Mouse (Mus musculus) heart, adult 18-20 months (tissue): ENCODE results near the gene Tmem101. TPM values are rescaled to one million over a fixed set of nuclear protein-coding genes. Genes with fewer than 3 reads are reported as not detected.
"Not testable (repeated sequence)": the region's sequence is repeated elsewhere in the genome, so short reads cannot be mapped to it uniquely, and the experiment has no call there.

Source experiments
- DNase-seq, 2 experiments: peaks; one replicate each; pipeline ENCODE4 v3.0.0; 2021 to 2022; ENCODE audit warnings: mixed read lengths in 1 of 2
- long read RNA-seq, 2 experiments: library from polyadenylated mRNA; stranded (forward); transcript quantifications; one replicate each; pipeline ENCODE4 v2.0.0; 2021
- total RNA-seq, 2 experiments: library from RNA; stranded (reverse); gene quantifications; 2 replicates each; pipeline ENCODE4 v1.2.3; 2021

Tmem101 gene
- 10 to 100 TPM; 14.1 to 14.9 TPM for total RNA-seq
- long read RNA-seq, experiment 1, transcript Tmem101-201 (4 exons, 1,574 nt), result major isoform, 11 of 20 reads
- long read RNA-seq, experiment 1, partial matches to known transcripts, result 1 of 20 reads
- long read RNA-seq, experiment 1, other reads (novel, unspliced or antisense), result 8 of 20 reads
- long read RNA-seq, experiment 2, partial matches to known transcripts, result 1 of 8 reads
- long read RNA-seq, experiment 2, other reads (novel, unspliced or antisense), result 4 of 8 reads

DNA sequence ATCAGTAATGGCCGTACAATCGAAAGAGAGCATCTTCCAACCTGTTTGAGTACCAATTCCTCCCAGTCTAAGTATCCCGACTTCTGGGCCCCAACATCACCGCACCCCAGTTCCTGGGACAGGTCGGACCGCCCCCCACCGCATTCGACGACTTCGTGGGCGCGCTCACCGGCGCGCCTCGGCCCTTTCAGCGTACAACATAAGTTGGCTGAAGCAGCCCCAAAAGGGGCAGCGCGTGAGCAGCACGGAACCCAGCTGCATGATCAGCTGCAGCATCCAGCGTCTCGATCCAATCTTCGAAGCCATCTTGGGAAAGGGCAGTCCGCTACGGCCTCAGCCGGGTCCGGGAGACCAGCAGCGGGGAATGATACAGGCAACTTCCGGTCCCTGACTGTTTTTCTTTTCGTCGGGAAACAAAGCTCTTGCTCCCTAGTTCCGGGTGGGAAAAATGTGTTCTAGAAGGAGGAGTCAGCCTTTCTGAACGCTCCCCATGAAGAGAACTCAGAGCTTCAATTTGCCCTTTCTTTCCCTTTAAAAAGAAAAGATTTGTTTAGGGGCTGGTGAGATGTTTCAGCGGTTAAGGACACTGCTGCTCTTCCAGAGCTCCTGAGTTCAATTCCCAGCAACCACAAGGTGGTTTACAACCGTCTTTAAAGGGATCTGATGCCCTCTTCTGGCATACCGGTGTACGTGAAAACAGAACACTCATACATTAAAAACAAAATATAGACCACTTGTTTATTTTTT is at the start of gene Tmem101:
Tmem101 (minus strand) TSS at position 366 of the 747 bp plus-strand sequence.
- peak; percentile 93 to 97 for DNase-seq

DNA sequence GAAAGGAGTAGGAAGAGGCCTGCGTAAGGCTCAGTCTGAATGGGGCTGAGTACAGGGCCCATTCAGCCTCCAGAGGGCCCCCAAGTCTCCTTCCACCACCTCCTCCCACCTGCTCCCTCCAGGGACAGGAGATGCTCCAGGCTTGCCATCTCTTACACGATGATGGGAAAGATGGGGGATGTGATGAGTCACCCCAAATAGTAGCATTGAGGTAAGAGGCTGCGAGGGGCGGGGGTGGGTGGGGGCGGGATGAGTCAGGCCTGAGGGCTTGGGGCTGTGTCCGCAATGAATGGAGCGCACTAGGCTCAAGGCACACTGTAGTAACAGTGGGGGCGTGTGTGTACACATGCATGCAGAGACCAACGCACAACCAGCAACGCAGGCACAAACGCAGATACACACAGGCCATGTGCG is 45.2 kb upstream of the Tmem101 start:
- no peak for DNase-seq

DNA sequence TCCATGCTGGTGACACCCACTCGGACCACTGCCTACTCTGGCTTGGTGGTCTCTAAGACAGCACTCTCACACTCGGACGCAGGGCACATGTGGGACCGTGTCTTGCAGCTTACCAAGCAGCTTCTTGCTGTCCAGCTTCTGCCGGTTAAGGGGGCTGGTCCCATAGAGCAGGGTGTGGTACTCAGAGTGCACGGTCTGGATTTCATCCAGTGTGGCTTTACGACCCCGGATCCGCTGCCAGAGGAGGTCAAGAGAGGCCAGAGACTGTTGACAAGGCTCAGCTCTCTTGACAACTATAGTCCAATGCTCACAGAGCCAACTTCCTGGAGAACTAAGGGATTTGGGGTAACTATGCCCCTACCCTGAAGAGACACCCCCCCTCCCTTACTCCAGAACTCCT is 43.7 kb upstream of the Tmem101 start:
- no peak for DNase-seq

DNA sequence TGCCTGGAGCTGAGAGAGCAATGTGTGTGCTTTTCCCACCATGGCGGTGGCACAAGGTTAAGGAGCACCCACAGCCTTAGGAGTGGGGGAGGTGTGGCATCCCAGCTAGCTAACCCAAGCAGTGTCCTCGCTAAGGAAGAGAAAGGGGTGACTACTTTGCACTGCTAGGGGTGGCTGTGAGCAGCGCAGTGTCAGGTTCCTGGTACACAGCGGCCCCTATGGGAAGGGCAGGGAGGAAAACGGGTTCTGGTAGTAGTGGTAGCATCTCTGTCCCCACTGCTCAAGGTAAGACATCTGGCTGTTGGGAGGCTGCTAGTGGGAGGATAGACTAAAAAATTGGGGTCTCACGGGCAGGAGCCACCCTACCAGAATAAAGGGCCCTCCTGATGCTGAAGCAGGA is 42.0 kb upstream of the Tmem101 start:
- DNase-seq, result no peak

DNA sequence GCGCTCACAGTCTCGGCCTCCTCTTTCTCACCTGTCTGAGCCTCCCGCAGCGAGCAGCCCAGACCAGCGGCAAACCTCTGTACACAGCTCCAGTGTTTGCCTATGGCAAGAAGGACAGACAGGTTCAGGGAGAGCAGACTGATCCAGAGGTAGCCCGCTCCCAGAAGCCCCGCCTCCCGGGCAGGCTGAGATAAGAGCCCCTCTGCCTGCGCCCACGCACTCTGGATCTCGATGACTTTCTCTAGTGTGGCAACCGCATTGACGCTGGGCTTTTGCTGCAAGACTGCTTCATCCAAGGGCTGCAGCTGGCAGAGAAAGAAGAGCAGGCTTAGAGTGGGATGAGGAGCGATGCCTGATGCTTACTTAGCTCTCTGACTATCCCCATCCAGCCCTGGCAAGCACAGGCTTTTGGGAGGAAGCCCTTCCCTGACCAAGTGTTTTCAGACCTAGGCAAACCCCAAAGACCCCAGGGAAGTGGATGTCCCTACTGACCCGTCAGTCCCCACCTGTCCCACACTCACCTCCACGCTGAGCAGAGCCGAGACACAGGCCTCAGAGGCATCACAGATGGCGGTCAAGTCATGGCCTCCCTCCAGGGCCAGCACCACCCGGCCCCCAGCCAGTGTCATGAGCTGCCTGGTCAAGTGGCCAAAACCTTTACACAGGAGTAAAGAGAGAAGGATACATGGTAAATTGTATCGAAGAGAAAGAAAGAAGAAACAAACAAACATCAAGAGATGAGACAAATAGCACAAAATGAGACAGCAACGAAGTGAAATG is 40.0 kb upstream of the Tmem101 start:
- DNase-seq, result no peak

DNA sequence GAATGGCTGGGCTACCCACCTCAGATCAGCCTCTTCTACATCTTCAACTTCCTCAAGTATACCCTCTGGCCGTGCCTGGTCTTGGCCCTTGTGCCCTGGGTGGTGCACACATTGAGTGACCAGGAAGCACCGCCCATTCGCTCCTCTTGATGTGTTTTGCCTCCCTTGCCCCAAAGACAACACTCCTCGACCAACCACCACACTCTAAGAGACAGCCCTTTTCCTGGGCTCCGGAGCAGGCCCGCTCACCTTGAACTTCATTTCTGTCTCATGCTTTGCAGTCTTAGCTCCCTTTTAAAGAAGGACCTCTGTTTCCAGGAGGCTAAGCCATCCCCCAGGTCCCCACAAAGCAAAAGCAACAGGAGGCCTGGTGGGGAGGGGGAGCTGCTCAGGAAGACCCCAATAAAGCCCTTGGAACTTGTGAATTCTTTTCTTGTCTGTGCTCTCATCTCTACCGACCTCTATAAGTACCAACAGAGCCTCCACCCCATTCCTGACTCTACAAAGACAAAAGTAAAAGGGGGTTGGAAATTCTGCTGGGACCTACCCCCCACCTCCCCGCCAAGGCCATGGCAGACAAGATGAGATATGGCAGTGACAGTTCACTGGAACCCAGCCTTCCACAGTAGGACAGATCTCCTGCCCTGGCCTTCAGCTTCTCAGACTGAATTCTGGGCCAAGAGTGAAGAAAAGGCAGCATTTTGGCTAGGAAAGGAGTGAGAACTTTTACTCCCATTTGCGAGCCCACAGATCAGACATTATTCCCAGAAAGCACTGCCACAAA is 37.6 kb upstream of the Tmem101 start:
- no peak for DNase-seq

DNA sequence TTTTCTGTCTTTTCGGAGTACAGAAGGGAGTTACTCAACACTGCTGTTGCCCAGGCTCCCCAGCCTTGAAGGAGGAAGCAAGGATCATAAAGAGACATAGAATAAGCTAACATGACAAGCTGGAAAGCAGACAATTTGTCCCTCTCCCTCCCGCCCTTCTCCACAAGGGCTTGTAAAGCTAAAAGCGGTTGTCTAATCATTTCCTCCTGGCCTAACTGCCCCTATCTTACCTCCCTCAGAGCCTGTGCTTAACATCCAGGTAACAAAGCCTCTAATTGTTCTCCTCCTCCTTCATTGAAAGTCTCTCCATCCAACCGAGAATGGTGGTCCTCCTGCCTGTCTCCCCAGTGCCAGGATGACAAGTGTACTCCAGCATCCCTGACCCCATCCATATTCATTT is 34.6 kb upstream of the Tmem101 start:
- no peak for DNase-seq

DNA sequence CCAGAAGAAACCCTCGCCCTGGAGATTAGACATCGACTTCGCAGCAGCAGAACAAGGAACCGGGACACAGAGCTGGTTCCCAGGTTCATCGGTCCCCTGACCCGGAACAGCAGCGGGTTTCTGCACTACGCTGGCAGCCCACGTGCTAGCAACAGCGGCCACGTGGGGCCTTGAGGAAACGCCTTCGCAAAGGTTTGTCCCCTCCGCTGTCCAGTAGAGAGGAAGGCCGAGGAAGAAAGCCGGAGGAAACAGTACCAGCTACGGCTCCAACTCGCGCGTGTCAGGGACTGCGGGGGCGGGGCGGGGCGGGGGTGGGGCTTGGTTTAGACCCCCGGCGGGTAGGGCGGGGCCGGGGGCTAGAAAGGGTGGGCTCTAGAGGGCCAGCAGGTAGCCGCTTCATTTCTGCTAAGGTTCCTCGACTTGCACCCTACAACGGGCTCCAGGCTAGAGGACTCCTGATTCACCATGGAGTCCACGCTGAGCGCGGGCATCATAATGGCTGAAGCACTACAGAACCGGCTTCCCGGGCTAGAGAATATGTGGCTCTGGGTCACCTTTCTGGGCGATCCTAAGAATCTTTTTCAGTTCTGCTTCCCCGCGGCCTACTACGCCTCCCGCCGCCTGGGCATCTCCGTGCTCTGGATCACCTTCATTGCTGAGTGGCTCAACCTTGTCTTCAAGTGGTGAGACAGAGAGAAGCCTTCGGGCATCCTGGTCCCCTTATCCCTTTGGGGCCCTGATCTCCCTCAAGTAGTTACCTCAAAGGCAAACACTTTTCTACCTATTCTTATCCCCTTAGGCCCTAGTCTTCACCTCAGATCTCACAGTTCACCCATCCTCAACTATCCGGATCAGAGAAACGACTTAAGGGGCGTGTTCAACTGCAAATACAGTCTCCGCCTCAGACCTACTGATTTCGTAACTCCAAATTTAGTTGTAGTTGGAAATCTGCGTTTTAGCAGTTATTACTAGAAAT is 33.5 kb upstream of the Tmem101 start, which contains the start of gene G6pc3:
G6pc3 (plus strand) TSS at position 160 of the 976 bp plus-strand sequence.
- peak; percentile 95 to 96 for DNase-seq

DNA sequence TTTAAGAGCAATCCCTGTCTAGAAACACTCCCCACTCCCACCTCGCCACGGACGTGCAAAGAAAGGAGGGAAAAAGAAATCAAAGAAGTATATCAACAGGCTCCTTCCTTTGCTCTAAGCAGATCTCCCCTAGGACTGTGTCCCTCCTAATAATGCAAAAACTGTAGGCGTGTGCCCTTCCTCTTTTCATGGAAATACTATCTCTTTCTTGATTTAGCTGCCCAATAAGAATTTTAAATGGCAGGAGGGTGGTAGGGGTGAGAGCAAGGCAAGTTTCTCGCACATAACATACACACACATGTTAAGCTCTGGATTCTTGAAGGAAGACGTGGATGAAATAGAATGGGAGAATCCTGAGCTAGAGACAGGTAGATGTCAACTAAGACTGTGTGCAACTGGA is 32.8 kb upstream of the Tmem101 start:
- DNase-seq, result no peak

DNA sequence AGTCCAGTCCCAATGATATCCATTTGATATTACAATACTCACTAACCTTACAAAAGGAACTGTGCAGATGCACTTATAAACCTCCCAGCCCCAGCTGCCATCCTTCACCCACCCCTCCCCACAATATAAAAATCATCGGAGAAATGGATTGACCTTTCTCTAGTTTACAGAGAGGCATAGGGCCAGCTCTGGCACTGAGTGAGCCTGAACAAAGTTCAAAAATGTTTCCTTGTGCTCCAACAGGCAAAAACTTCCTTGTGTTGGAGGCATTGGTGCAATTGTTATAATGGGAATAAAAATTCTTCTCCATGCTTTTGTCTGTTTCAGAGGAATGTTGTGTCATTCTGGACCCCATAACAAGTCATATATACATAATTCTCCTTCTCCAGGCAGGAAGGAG is 30.0 kb upstream of the Tmem101 start:
- no peak for DNase-seq

DNA sequence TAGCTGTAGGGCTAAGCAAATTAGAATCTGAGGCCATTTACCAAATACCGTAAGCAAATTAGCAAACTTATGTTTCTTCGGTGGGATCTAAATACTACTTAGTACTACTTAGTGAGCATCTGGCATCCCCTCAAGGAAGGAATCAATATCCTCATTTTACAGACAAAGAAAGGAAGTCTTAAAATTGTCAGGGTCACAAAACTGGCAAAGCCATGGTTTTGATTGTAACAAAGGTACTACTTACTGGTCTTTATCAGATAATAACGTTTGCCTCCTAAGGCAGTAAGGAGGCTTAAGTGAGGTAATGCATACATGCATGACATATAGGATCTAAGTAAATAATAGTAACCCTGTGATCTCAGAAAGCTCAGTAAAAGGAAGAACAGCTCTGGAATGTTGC is 29.5 kb upstream of the Tmem101 start:
- no peak for DNase-seq

DNA sequence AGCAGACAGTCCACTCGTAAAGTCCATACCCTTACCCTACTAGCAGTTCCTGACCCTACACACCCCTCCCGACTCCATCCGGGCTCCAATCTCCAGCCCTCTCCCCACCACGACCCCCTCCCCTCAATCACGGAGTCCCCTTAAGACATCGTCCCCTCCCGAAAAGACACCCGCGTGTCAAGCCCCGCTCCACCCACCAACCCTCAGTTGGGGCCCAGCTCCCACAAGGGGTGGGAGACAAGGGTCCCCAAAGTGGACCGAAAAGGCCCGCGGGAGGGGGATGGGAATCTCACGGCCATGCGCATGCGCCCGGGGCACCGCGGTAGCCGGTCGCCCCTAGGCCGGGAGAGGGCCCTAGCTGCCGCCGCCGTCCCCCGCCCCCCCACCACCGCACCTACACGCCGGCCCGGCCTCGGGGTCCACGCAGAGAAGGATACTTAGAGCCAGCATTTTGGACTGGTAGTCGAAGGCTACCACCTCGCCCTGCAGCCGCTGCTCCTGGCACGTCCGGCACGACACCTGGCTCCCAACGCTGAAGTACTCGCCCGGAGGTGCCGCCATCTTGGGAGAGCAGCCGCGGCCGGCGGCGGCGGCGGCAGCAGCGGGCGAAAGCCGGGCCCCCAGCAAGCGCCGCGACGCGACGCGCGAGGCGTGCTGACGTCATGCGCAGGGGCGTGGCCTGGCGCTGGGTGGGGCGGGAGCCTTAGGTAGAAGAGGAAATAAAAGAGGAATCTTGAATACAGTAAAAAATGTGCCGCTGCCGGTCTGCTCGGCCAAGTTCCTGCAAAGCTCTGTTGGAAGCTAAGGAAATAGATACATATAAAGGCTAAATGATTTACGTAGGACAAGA is 28.7 kb upstream of the Tmem101 start, which contains the start of gene Lsm12:
Lsm12 (minus strand) TSS at position 651 of the 850 bp plus-strand sequence.
- DNase-seq, result peak; percentile 96 to 99

DNA sequence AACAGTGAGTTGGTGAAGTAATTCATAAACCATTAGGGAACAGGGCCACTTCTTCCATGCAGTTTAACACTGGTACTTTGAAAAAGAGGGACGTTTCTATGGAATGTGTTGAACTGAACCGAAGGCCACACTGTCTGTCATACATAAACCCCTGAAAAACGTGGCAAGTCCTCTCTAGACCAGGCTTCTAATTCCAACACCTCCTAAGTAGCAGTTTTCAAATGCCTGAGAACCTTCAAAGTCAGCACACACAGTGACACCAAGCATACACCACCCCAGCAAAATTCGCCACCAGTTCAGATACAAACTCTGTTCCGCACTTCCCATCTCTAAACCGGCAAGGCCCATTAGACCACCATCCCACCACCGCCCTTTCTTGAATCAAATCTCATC is 28.0 kb upstream of the Tmem101 start:
- DNase-seq, result no peak

DNA sequence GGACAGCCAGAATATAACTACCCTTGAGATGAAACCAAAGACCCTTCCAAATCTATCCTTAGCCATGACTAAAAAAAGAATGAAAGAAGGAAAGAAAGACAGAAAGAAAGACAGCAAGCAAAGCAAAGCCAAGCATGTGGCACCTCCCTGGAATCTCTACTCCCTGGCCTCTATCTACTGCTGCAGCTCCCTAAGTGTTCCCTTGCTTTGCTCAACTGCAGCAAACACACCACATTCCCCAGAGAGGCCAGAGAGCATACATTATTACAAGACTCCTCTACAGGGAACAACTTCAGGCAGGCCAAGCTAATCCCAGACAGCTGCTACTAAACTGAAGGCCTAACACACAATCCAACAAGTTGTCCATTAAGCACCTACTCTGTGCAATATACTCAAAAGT is 23.6 kb upstream of the Tmem101 start:
- no peak for DNase-seq

DNA sequence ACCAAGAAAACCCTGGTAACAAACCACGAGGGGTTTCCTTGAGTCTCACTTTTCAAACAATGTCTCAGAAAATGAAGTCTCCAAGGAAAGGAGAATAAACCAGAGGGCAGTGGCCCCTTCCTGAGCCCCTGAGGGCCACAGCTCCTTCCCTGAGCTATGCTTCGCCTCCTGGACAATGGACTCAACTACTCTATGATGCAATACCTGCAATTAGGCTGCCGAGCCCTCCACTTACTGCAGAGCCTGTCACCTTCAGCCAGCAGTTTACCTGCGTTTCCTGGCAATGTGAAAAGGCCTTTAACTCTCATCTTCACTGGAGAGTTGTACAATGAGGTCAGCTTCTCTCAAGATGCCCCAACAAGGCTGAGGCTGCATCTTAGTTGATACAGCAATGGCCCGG is 12.5 kb upstream of the Tmem101 start:
- DNase-seq, result no peak

DNA sequence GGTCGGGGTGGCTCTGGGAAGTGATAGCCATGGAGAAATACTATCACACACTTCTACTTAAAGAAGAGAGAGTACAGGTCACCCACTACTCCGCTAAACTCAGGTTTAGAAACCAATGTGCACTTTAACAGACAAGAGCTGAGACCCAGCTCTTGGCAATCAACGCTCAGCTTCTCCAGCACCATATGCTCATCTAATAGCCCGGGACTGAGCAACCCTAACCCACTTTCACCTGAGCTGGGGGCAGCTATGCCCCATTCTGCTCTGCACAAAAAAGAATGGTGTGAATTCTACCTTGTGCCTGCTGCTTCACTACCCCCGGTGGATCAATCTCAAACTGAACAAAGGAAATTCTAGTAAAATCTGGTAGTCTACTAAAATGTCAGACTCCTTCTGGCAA is 11.3 kb upstream of the Tmem101 start:
- no peak for DNase-seq

DNA sequence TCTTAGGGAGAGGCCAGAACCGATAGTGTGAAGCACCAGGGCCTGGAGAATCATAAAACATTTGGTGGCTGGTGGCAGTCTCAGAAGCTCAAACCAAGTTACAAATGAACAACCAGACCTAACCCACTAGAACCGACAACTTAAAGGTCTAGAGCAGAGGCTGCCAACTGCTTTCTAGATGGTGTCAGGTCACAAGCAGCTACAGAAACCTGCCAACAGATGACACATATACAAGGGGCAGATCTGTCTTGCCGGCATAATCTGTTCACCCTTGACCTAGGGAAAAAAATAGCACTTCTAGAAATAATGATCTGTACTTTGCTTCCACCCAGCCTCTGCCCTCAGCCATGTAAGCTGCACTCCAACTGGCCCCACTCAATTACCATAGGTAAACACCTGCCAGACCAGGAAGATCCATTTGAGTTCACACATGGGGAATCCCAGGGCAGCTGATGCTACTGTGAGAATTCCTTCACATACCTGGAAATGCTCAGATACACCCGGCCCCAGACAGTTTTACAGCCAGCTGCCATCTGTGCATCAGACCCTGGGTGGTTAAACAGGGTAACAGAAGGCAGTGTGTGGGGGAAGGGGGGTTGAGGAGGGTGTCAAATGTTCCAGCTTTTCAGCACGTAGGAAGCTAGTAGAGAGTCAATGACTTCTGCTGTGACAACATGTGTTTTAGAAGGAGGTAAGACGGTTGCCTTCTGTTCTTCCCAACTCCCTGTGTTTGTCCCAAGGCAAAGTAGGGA is 9.9 kb upstream of the Tmem101 start:
- no peak for DNase-seq

DNA sequence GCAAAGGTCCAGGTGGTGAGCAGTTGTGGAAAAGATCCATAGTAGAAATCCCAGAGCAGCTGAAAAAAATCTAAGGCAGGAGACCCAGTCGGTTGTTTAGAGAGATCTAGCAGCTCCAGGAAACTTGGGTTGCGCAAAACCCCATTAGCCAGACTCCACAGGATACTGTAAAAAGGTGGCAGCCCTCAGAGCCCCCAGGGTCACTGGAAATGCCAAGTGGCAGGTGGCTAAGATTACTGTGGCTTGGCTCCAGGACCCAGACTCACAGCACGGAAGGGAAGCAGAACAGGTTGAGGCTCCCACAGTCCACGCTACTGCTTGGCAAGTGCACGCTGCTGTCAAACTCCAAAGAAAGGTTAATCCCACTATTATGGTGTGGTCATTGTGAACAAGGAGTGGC is 3.6 kb upstream of the Tmem101 start:
- no peak for DNase-seq

DNA sequence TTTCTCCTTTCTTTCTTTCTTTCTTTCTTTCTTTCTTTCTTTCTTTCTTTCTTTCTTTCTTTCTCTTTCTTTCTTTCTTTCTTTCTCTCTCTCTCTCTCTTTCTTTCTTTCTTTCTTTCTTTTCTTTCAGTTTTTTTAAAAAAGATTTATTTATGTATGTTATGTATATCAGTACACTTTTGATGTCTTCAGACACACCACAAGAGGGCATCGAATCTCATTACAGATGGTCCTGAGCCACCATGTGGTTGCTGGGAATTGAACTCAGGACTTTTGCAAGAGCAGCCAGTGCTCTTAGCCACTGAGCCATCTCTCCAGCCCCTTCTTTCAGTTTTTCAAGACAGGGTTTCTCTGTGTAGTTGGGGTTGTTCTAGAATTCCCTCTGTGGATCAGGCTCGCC is 1.8 kb upstream of the Tmem101 start:
- not testable (repeated sequence) for DNase-seq
